Mouse (Mus musculus) layer of hippocampus, adult 9-10 months (tissue): ENCODE results near the gene Gramd1b.

Experiments
- DNase-seq: peaks from one replicate; pipeline ENCODE4 v3.0.0; 2022; ENCODE audit warnings: low spot score

Gramd1b gene

DNA sequence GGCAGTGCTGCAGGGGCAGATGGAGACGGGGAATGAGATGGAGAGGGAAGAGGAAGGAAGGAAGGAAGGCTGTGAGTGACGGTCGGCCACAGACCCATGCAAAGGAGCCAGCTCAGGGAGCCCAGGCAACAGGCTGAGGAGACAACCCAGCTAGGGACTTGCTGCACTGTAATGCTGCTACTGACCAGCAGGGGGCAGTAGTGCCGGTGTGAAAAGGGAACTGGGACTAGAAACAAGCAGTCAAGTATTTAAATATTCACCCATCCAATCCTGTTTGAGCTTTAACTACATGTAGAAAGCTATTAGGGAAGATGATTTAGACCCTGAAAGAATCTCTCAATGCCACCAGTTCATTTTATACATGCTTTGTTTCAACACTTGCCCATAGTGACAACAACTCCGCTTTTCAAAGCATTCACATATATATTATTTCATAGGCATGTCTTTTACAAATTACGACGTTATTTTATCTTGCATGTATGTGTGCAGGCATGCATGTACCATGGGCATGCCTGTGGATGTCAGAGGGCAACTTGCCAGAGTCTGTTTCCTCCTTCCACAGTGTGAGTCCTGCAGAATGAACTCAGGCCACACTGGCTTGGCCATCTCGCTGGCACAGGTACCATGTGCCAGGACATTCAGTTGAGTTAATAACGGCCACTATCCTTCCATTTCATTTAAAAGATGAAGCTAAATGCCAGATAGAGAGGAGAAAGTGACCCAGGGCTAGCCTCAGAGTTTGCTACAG, 197.4 kb downstream of the Gramd1b start:
- no peak for DNase-seq

DNA sequence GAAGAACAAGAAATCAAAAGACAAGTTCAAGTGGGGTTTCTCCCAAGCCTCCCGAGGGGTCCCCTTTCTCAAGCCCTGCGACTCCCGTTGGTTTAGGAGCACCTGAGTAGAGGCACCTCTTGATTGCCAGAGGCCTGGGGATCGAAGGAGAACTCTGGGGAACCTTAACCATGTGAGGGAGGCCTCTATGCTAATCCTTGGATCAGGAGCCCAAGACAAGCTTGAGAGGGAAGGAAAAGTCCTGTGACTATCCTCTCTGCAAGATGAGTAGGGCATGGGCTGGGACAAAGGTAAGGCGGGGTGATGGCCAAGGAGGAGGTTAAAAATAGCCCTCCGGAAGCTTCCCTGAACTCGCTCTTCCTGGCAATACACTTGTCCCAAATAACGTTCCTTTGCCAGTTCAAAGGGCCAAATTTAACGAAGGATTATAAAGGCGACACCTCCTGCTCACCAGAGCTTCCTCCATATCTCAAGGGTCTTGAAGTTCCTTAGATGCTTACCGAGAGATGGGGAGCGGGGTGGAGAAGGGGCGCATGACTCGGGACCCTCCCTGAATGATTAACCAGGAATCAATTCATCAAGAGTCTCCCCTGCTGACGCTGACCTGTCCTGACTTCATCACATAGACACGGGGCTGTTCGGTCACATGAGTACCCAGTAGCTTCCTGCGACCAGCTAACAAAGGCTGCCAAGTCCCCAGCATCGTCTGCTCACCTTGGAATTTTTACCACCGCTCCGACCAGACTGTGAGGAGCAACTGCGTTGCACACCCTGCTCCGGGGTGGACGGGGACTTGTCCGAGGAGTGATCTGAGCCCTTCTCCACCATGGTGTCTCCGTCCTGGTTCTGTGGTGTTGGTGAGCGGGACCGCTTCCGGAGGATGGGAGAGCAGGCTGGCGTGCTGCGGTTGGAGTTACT, 198.2 kb downstream of the Gramd1b start:
- DNase-seq = no peak

DNA sequence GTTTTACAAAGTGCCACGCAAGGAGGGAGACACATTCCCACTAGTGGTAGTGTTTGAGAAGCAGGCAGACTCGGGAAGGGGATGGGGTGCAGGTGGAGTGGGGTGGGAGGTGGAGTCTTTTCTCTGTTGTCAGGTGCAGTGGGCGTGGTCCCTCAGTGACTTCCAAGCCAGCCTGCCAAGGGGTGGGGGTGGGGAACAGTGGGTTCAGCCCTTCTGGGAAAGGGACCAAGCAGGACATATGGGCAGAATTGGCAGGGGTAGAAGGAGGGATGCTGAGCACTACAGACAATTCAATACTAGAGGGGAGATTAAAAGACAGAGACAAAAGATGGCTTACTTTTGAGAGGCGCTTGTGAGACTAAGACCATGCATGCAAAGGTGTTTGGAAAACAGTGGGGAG, 198.9 kb downstream of the Gramd1b start:
- DNase-seq = no peak

DNA sequence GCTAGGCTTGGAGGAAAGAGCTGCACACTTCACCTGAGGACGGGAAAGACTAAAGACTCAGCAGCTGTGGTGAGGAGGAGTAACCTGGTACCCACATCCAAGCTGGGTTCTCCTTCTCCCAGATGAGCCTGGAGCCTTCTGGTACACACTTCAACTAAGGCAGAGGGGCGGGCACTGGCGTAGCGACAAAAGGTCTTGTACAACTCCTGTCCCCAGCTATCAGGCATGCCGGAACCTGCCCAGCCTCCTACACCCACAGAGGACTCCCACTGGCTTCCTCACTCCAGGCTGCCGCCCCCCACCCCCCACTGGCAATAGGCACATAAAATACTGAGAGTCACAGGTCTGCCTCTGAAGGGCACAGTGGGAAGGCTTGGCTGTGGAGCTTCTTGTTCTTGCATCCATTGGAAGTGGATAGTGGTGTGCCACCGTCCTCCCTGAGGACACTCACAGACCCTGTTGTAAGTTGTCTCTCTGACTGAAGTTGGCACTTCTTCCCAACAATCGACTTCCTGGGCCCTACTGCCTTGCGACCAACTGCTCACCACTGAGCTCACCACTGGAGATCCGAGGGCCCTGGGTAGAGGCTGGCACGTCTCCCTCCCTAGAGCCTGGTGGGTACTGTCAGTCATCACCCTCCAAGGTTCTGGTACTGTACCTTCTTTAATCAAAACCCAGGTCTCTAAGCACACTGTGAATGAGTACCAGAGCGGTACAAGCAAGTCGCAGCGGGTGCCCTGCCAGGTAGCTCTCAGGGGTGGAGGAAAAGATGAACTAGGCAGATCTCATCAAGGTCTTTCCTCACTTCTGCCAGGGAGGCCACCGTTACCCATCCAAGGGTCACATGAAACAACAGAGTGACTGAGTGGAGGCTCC, 199.5 kb downstream of the Gramd1b start:
- no peak for DNase-seq

DNA sequence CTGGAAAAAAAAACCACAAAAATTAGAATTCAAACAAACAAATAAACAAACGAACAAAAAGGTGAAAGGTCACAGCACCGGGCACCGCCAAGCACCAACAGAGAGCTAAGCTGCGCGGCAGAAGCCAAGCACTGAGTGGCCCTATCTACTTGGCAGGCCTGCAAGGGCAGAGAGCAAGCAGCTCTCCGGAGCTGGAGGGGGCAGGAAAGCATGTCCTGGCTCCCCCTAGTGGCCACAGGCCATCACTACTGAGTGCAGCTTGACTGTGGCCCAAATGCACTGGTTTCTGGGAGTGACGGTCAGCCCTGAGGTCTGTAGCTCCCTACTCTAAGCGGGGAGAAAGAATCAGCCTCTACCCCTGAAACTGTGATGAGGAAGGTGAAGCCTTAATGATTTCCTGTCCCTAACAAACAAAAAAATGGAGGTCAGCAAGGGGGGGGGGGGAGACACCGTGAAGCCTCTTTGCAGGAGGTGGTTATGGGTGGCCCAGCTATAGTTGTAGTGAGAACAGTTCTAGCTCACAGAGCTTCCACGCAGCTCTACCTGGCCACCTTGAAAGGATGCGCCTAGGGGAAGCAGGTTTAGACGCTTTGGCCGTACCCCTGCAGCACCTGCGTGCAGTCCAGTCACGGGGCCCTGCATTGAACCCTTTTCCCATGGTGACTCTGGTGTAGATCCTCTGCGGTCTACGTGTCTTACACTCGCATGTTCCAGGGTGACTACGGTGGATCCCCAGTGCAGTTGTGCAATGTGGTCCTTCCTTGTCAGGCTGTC, 200.4 kb downstream of the Gramd1b start:
- peak; percentile 70 for DNase-seq

DNA sequence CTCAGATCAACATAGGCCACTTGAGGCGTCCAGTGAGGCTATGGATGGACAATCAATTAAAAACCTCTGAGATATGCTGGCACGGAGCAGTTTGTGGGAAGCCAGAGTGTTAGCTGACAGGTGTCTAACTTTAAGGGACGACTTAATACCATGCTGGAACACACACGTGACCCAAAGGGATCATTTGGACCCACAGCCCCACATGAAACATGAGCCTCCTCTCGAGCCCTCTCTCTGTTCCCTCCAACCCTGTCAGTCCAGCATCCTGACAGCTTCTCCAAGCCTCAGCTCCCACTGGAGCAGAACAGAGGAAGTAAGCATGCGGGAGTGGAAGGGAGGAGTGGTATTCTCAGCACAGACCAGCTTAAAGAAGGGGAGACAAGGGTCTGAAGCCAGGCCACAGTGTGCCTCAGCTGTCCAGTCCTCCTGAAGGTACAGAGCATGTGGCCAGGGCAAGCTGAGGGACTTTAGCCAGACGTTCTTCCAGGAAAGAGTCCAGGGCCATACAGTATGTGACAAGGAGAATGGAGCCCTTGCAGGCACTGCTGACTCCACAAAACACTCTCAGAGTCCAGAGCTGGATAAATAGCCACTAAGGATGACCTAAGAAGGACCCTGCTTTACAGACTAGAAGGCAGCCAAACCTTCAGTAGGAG, 204.8 kb downstream of the Gramd1b start:
- no peak for DNase-seq

DNA sequence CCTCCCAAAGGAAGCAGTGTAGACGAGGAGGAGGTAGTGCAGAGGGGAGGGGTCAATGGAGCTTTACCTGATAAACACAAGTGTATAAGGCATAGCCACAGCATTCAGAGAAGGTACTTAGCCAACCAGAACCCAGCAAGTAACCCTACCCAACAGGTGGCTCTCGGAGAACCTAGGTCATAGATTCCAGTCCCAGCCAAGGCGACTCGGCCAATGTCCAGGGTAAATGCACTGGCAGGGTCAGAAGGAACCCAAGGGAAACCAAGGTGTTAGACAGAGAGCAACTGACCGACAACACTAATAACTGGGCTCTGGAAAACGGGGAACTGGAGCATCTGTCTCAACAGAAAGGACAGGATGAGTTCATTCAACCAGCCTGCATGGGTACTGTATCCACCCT, 206.4 kb downstream of the Gramd1b start:
- no peak for DNase-seq

DNA sequence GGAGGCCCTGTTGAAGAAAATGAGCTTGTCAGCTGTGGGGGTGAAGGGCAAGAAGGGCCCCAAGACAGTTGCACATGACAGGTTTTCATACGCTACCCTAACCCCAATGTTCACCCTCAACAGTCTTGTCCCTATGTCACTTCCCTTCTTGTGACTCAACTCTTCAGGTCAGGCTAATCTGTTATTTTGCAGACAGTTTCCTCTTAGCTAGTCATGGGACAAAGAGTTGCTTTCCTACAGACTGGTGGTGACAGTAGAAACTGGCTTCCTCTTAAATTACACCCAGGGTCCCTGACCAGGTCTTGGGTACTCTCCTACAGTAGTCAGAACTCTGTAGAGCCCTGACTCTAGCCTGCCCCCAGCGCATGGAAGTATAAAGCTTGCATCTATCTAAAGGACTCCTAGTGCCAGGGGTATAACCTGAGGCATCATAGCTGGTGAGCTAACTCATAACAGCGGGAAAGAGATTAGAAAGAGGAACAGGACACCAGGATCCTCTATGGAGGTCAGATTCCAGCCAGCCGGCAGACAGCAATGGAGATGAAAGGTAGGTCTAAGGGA, 206.9 kb downstream of the Gramd1b start:
- DNase-seq = no peak

DNA sequence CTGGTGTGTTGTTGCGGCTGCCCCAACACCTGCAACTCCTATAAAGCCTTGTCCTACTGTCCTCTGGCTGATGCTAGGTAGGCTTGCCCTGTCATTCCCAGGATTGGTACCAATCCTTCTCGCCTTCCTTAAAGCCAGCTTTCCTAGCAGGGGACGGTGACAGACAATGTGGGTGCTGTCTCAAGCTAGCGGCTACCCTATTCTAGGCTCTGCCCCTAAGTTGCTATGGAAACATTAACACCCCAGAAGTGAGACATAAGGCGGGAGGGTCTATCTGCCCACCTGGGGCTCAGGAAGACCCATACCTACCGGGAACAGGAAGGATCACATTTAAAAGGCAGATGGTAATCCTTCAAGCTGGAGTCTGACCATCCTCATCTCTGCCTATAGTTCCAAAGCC, 207.4 kb downstream of the Gramd1b start:
- DNase-seq = no peak

DNA sequence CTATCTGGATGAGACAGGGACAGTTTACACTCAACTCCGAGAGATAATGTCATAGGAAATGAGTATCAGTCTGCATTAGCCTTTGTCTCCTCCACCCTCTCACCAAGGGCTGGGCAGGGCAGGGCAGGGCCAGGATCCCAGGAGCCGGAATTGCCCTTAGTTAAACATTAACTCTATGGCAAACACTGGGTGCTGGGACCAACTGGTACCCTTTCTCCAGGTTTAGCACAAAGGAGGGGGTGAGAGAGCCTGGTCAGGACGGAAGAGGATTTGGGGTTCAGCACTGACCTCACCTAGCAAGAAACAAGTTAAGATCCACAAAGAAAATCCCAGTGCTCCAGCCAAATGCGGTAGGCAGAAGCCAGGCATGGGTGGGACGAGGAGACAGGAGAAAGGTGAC, 208.0 kb downstream of the Gramd1b start:
- DNase-seq = no peak

DNA sequence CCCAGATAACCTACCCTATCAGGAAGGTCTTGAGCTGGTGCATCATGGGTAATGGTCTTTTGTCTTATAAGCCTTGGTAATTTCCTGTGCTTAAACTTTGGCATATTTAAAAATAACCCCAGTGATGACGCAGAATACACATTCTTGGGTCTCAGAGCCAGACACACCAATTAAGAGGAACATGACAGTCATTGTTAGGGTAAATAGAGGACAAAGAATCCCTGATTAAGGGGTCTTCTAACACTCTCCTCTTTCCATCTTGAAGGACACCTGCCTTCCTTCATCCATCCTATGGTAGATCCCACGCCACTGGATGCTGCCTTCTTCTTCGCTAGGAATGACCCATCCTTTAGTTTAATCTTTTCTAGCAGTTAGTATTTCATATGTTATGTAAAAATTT, 208.8 kb downstream of the Gramd1b start:
- no peak for DNase-seq

DNA sequence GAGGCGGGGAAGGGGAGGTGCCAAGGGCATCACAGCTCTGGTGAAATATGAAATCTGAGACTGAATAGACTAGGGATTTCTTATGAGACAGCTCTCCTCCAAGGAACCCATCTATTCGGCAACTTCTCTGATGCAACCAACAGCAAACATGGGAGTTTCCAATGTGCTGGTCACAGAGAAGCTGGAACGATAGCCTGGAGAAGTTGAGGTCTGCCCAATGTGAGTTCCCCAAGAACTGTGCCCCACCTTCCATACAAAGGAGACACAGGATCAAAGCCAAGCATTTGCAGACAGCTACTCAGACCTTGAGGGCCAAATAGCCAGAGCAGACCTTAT, 209.5 kb downstream of the Gramd1b start:
- no peak for DNase-seq

DNA sequence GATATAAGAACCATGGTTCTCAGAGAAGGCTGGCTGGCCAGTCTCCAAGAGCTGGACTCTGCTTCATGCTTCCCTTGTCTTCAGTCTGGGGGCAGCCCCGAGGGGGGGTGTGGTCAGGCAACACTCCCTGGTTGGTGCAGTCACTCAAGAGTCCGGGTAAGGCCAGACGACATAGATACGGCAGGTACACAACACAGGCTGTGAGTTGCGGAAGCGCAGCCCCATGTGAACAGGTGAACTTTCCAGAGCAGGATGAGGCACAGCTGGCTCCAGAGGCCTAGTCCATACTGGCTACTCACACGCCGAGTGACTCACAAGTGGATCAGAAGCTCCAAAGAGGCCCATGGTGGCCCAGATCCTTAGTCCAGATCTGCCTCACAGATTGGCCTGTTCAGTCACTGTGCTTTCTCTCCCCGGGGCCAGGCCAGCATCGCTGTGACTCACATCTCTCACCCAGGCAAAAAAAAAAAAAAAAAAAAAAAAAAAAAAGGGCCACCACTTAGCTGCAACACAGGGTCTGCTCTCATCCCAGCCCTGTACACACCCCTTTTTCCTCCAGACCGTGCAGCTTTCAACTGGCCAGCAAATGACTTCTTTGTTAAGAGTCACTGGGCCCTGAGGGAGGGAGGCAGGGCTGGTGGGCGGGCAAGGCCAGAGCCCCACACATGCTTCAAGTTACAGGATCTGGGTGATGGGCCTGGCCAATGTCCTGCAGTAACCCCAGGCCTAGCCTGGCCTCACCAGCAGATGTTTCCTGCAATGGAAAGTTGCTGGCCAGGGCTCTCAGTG, 210.1 kb downstream of the Gramd1b start:
- no peak for DNase-seq

DNA sequence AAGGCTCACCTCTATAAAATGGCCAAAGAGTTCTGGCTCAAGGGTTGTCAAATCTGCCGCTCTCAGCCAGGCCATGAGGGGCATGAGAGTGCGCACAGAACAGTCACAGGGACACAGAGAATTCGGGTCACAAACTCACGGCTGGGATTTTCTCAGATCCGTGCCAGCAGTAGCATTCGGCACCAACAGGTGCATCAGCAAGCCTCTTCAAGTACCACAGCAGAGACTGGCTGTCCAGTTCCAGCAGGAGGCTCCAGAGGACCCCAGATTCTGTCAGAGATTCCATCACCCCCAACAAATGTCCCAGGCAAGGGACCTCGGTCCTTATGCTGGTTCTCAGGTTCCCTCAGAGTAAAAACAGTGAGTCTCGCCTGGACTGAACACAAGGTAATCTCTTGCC, 210.8 kb downstream of the Gramd1b start:
- DNase-seq = no peak

DNA sequence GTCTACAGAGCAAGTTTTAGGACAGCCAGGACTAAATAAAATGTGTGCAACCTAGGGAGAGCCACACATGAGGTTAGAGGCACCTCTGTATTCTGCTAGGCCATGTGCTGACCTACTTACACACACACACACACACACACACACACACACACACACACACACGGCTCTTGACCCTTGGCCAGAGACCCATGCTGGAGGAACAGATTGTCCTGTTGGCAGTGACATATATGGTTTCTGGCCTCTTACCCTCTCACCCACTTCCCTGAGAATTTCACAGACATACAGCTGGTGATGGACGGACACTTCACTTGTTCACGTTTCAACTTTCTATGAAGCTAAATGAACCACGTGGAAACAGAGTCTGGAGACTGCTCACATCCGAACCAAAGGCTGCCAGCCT, 212.4 kb downstream of the Gramd1b start:
- DNase-seq = no peak

DNA sequence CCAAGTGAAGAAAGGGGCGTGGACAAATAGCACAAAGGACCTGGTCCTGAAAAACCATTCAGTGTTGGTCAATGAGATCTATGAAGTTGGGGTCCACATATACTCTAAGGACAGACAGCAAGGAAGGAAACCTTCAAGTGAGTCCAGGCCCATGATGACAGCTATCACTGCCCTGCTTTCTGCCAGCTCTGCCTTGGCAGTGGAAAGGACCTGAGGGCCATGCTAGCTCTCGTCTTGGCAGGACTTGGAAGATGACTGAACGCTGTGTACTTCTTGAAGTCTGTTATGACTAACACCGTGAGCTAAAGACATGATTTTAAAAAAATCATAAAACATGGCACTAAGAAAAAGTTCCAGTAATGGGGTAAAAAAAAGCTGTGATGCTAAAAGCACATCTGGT, 213.4 kb downstream of the Gramd1b start:
- no peak for DNase-seq

DNA sequence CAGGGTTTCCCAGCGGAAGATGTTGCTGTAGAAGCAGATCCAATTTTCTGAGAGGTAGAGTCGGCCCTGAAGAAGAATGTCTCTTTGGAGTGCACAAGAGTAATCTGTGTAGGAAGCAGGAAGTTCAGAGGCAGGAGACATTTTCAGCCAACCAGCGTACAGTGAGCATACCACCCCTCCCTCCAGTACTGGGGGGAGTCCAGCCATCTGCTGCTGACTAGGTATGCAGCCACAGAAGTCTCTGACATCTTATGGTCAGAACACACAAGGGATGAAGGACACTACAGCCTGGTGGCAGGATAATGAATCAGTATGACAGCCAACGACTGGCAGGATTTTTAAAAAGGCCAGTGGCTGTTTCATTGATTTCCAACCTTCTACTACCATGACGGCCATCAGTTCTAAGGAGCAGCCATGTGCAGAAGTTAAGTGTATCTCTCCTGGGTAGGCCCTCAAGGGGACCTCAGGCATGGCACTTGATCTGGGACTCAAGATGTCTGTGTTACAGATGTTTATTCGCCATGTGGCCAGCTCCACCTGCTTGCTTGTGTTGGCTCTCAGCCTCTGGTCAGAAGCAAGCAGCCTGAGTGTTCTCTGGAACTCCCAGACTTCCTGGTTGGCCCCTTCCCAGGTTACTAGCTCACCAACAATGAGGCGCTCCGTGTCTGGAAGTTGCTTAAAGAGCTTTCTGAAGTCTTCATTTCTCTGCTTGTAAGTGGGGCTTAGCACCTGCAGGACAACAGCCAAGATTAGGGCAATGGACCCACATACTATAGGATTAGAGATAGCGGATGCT, 214.1 kb downstream of the Gramd1b start:
- no peak for DNase-seq

DNA sequence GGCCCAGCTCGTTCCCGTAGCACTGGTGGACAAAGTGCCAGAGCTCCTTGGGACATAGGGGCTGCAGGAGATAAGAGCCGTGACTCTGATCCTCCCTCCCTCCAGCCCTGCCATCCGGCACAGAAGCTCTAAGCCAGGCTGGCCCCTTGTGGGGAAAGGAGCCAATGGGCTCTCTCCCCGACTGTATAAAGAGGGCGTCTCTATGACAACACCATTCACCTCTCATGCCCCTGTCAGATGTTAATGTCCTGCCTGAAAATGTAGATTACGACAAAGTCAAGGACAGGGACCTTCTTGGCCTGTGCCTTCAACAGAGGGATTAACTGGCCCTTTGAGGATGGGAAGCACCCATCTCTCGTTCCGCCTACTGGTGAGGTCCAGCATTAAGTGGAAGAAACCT, 219.4 kb downstream of the Gramd1b start:
- DNase-seq = no peak

DNA sequence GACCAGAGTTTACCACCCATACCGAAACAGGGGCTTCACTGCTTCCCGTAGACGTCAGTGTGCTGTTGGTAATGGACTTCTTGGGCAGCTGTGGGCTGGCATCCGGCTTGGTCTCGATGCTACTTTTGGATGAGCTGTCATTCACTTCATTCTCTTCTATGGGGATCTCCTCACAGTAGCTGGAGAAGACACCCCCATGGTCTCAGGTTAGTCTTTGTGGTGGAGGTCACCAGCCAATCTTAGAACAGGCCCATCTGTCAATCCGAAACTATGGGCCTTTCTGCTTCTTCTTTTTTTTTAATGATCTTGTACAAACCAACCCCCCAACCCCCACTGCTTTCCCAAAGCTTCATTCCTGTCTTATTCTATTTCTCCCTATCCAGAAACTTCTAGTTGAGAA, 221.3 kb downstream of the Gramd1b start:
- no peak for DNase-seq
